Mouse (Mus musculus) hindbrain, embryonic 15.5 days (tissue): ENCODE data around the gene Prkce. TPM values are rescaled to one million over a fixed set of nuclear protein-coding genes. Genes with fewer than 3 reads are reported as not detected.

Experiments
- ATAC-seq: fragments of 200-750 bp; cut with Nextera tagmentation; 2 replicates; pipeline ENCODE4 v1.8.0; 2017; ENCODE audit warnings: low read depth, moderate number of reproducible peaks, moderate TSS enrichment; ENCODE audit not compliant: low FRiP score
- H3K27ac ChIP-seq: fragments of 300-500 bp; sonication (generic); replicated peaks from 2 replicates; pipeline ENCODE4 v1.5.1; 2015; ENCODE audit warnings: mild to moderate bottlenecking, inconsistent platforms
- H3K27me3 ChIP-seq: fragments of 300-500 bp; sonication (generic); 2 replicates; pipeline ENCODE4 v1.6.1; 2015; ENCODE audit warnings: control low read depth, inconsistent platforms
- H3K36me3 ChIP-seq: fragments of 300-500 bp; sonication (generic); 2 replicates; pipeline ENCODE4 v1.6.1; 2015; ENCODE audit warnings: control low read depth, inconsistent platforms
- H3K4me1 ChIP-seq: fragments of 300-500 bp; sonication (generic); replicated peaks from 2 replicates; pipeline ENCODE4 v1.6.1; 2015; ENCODE audit warnings: control low read depth, inconsistent platforms
- H3K4me2 ChIP-seq: fragments of 300-500 bp; sonication (generic); 2 replicates; pipeline ENCODE4 v1.6.1; 2015; ENCODE audit warnings: moderate library complexity, mild to moderate bottlenecking, inconsistent platforms
- H3K4me3 ChIP-seq: fragments of 300-500 bp; sonication (generic); 2 replicates; pipeline ENCODE4 v1.5.1; 2015; ENCODE audit warnings: mild to moderate bottlenecking, inconsistent platforms
- H3K9ac ChIP-seq: fragments of 300-500 bp; sonication (generic); 2 replicates; pipeline ENCODE4 v1.6.1; 2015; ENCODE audit warnings: inconsistent platforms
- H3K9me3 ChIP-seq: fragments of 300-500 bp; sonication (generic); 2 replicates; pipeline ENCODE4 v1.6.1; 2016; ENCODE audit warnings: control low read depth, inconsistent platforms
- WGBS: fragments of 180-500 bp; shearing (Covaris S2); methylation state at CpG from one replicate; pipeline ENCODE4 v1.1.7; 2015; 5-methylcytosine and 5-hydroxymethylcytosine counted together
- polyA plus RNA-seq: library from polyadenylated mRNA; unstranded; fragments of >200 nt; fragmentation: Nextera tagmentation; extraction: Ambion mirVana; gene quantifications from 2 replicates; pipeline ENCODE4 v1.2.1, GENCODE M21; 2015

Gene Prkce
- polyA plus RNA-seq, 1 experiment from 2014 or later = 45.7 TPM

DNA sequence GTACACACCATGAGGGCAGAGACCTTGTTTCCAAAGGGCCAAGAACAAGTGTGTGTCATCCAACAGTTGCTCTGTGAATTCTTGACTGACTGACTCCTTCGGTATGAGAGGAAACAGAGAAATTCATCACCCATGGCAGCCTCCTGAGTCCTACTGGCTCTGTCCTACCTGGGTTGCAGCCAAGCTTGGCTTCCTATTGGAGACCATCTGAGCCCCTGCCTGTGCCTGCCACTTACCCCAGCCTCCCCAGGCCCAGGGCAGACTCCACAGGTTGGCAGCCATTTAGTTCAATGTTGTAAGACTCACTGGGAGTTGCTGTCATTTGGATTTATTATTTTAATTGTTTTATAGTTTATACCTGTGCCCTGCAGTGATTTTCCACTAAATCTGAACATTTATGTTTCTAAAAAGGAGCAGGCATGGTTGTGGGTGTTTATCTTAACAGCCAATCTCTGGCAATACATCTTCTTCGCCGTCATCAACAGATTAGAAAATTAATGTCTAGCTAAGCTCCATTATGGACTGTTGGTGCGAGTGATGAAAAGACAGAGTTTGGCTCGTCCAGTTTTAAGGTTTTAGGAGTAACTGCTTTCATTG, 436.4 kb downstream of the Prkce start:
- no peaks in the 10 kb centered on the region for H3K36me3 ChIP-seq
- no peak for ATAC-seq
- H3K27me3 ChIP-seq = no peaks in the 10 kb centered on the region
- 81% methylated on average over 5 of the region's 5 CpGs for WGBS
- no peaks in the 10 kb centered on the region for H3K9me3 ChIP-seq
- no peak overlapping the region for H3K4me3 ChIP-seq
- no peak overlapping the region for H3K27ac ChIP-seq
- no peaks in the 10 kb centered on the region for H3K4me1 ChIP-seq
- no peak overlapping the region for H3K9ac ChIP-seq
- H3K4me2 ChIP-seq = no peak overlapping the region

- H3K36me3 ChIP-seq = no peaks in the 10 kb centered on the region
- H3K9me3 ChIP-seq = no peaks in the 10 kb centered on the region
- H3K4me1 ChIP-seq = peaks cover 4% of the 10 kb centered on the region; the same call in 1 of the 2 replicates
- H3K4me2 ChIP-seq = no peak overlapping the region
- H3K27me3 ChIP-seq = no peaks in the 10 kb centered on the region
- 94% methylated on average over 4 of the region's 4 CpGs for WGBS
- H3K27ac ChIP-seq = no peak overlapping the region
- no peak overlapping the region for H3K9ac ChIP-seq
- no peak for ATAC-seq
- H3K4me3 ChIP-seq = no peak overlapping the region
Measured at GRCm38 (mm10) chr17:86607981-86608380, 440.4 kb downstream of the Prkce start.

DNA sequence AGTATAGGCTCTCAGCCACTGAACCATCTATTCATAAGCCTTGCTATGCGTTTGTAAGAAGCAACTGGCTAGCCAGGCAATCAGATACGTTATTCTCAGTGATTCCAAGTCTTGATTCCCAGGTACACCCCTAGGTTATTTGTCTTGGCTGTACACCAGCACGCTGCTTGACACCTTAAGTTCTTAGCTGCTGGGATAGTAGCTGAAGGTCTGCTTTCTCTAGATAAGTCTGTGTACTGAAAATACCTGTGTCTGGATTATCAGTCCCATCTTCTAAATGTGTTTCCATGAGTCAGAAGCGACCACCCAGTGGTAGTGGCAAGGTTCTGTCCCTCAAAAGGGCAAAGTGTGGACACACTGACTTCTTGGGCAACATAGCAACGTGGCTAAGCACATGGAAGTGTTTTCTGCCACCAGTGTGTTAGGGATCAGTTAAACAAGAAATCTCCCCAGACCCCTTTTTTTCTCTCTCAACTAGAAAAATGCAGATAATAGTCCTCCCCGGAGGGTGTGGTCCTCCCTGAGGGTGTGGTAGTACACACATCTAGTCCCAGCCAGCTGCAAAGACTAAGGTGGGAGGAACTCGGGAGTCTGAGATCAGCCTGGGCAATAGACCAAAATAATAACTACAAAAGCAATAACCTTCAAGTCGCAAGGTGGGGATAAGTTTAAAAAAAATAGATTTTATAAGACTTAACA, 442.8 kb downstream of the Prkce start:
- Histone ChIP-seq H3K9me3 (no peaks in the 10 kb centered on the region), H3K36me3 (no peaks in the 10 kb centered on the region), H3K4me2 (no peak overlapping the region), H3K27ac (no peak overlapping the region), H3K4me3 (no peak overlapping the region), H3K9ac (no peak overlapping the region), H3K4me1 (peaks cover 4% of the 10 kb centered on the region; the same call in 1 of the 2 replicates), H3K27me3 (no peaks in the 10 kb centered on the region)
- 89% methylated on average over 8 of the region's 8 CpGs for WGBS
- no peak for ATAC-seq

DNA sequence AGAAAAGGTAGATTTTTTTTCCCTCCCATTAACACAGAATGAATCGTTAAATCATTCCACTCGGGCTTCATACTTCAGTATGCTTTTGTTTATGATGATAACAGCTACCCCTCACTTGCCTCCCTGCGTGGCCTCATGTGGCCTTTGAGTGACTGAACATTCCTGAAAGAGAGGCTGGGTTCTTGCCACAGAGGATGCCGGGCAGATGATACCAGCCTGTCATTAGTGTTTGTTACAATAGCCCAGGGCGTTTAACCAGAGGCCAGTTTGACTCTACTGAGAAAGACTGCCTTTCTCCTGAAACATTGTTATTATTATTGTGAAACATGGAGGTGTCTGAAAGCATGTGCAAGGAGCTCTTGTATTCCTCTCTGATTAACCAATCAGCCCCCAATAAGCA, 444.2 kb downstream of the Prkce start:
- H3K27ac ChIP-seq = no peak overlapping the region
- H3K4me1 ChIP-seq = peaks cover 4% of the 10 kb centered on the region; the same call in 1 of the 2 replicates
- WGBS = 59% methylated on average over 5 of the region's 5 CpGs
- no peak overlapping the region for H3K4me3 ChIP-seq
- H3K27me3 ChIP-seq = no peaks in the 10 kb centered on the region
- no peak overlapping the region for H3K9ac ChIP-seq
- H3K4me2 ChIP-seq = no peak overlapping the region
- ATAC-seq = no peak
- H3K36me3 ChIP-seq = no peaks in the 10 kb centered on the region
- no peaks in the 10 kb centered on the region for H3K9me3 ChIP-seq

GRCm38 (mm10) chr17:86615592-86616291, 448.2 kb downstream of the Prkce start:
- Histone ChIP-seq H3K4me2 (no peak overlapping the region), H3K27ac (no peak overlapping the region), H3K9me3 (no peaks in the 10 kb centered on the region), H3K4me1 (peaks cover 12% of the 10 kb centered on the region), H3K9ac (no peak overlapping the region), H3K36me3 (no peaks in the 10 kb centered on the region), H3K27me3 (no peaks in the 10 kb centered on the region), H3K4me3 (no peak overlapping the region)
- no peak for ATAC-seq
- WGBS = 89% methylated on average over 13 of the region's 13 CpGs

GRCm38 (mm10) chr17:86617570-86618237, 450.1 kb downstream of the Prkce start:
- Histone ChIP-seq H3K27me3 (no peaks in the 10 kb centered on the region), H3K36me3 (no peaks in the 10 kb centered on the region), H3K9me3 (no peaks in the 10 kb centered on the region), H3K4me3 (no peak overlapping the region), H3K9ac (no peak overlapping the region), H3K4me1 (peaks cover 9% of the 10 kb centered on the region; the same call in 1 of the 2 replicates), H3K27ac (peak overlapping the region; percentile 38; the same call in 1 of the 2 replicates), H3K4me2 (no peak overlapping the region)
- ATAC-seq = no peak
- WGBS = 81% methylated on average over 3 of the region's 3 CpGs

DNA sequence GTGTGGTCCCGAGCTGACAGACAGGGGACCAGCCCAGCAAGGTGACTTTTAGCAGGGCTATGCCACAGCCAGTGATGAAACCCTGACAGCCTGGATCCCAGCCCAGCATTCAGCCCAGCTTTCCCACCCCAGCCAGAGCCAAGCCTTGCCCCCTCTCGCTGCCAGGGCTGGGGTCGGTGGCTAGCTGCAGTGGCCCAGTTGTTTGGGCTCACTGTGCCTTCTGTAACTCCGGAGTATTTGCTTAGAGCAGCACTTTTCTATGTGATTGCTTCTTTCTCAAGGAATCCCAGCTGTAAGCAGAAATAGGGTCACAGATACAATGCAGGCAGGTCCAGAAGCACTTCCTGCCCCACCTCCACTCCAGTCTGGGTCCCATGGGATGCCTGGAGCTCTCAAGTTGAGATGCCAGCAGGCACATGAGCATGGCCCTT, 450.9 kb downstream of the Prkce start:
- Histone ChIP-seq H3K36me3 (no peaks in the 10 kb centered on the region), H3K9me3 (no peaks in the 10 kb centered on the region), H3K4me2 (no peak overlapping the region), H3K9ac (no peak overlapping the region), H3K27ac (peak overlapping the region; percentile 38; the same call in 1 of the 2 replicates), H3K4me1 (peaks cover 9% of the 10 kb centered on the region; the same call in 1 of the 2 replicates), H3K4me3 (no peak overlapping the region), H3K27me3 (no peaks in the 10 kb centered on the region)
- no peak; the same call in 1 of the 2 replicates for ATAC-seq
- WGBS = 59% methylated on average over 4 of the region's 4 CpGs

DNA sequence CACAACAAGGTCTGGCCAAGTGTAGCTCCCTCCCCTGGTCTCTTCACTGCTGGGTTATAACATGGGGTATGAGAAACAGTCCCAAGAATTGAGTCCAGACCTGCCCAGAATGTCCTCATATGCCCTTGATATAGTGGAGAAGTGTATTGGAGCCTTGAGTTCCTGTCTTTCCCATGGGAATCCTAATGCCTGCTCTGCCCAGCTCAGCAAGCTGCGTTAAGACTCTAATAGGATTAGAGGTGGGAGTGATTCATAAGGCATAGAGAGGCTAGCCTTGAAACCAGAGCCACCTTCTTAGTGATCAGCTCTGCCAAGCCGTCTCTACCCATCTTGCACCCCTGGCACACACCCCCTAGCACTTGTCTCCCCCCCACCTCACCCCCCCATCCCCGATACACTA, 455.3 kb downstream of the Prkce start:
- Histone ChIP-seq H3K27me3 (no peaks in the 10 kb centered on the region), H3K4me1 (peaks cover 6% of the 10 kb centered on the region; the same call in 1 of the 2 replicates), H3K36me3 (no peaks in the 10 kb centered on the region), H3K4me2 (no peak overlapping the region), H3K9ac (no peak overlapping the region), H3K27ac (no peak overlapping the region), H3K9me3 (no peaks in the 10 kb centered on the region), H3K4me3 (no peak overlapping the region)
- WGBS = 83% methylated on average over 3 of the region's 3 CpGs
- no peak for ATAC-seq

- Histone ChIP-seq H3K9me3 (no peaks in the 10 kb centered on the region), H3K9ac (no peak overlapping the region), H3K4me3 (no peak overlapping the region), H3K36me3 (peaks cover 9% of the 10 kb centered on the region; the same call in 1 of the 2 replicates), H3K27me3 (no peaks in the 10 kb centered on the region), H3K27ac (no peak overlapping the region), H3K4me1 (no peaks in the 10 kb centered on the region), H3K4me2 (no peak overlapping the region)
- ATAC-seq = no peak
- WGBS = 86% methylated on average over 6 of the region's 6 CpGs
Measured at GRCm38 (mm10) chr17:86626523-86626922, 458.9 kb downstream of the Prkce start.

GRCm38 (mm10) chr17:86633131-86633530, 465.5 kb downstream of the Prkce start:
- Histone ChIP-seq H3K4me2 (no peak overlapping the region), H3K36me3 (peaks cover 9% of the 10 kb centered on the region; the same call in 1 of the 2 replicates), H3K9me3 (no peaks in the 10 kb centered on the region), H3K4me1 (no peaks in the 10 kb centered on the region), H3K27me3 (no peaks in the 10 kb centered on the region), H3K27ac (no peak overlapping the region), H3K9ac (no peak overlapping the region), H3K4me3 (no peak overlapping the region)
- WGBS = 63% methylated on average over 4 of the region's 4 CpGs
- no peak for ATAC-seq

GRCm38 (mm10) chr17:86637311-86637710, 469.7 kb downstream of the Prkce start:
- no peaks in the 10 kb centered on the region for H3K27me3 ChIP-seq
- H3K4me2 ChIP-seq = no peak overlapping the region
- H3K4me3 ChIP-seq = no peak overlapping the region
- H3K9me3 ChIP-seq = no peaks in the 10 kb centered on the region
- no peaks in the 10 kb centered on the region for H3K36me3 ChIP-seq
- H3K4me1 ChIP-seq = no peaks in the 10 kb centered on the region
- H3K27ac ChIP-seq = no peak overlapping the region
- 69% methylated on average over 1 of the region's 1 CpGs for WGBS
- no peak for ATAC-seq
- H3K9ac ChIP-seq = no peak overlapping the region

DNA sequence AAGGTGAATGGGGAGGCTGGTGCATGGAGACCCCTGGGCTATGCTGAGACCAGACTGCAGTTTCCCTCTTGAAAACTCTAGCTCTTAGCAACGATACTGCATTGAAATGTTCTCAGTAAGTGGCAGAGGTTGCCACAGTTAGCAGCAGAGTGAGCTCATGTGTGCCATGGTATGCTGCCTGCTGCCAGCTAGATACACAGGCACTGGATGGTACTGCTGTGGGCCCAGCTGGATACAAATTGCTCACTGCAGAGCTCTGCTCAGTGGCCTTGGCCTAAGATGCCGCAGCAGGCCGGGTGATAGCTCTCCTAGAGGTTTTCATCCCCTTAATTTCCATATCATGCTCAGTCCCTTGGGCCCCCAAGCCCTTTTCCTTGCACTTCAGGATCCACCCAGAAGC, 471.7 kb downstream of the Prkce start:
- 49% methylated on average over 3 of the region's 3 CpGs for WGBS
- Histone ChIP-seq H3K4me2 (no peak overlapping the region), H3K27ac (no peak overlapping the region), H3K4me1 (no peaks in the 10 kb centered on the region), H3K36me3 (no peaks in the 10 kb centered on the region), H3K4me3 (no peak overlapping the region), H3K9me3 (no peaks in the 10 kb centered on the region), H3K27me3 (no peaks in the 10 kb centered on the region), H3K9ac (no peak overlapping the region)
- peak; percentile 79 for ATAC-seq
